Mouse (Mus musculus) lung, adult 2 months (tissue): ENCODE data around the gene Klhl25.

Experiments
- CTCF ChIP-seq: fragments of 200-500 bp; IDR thresholded peaks from 2 replicates; pipeline ENCODE4 v1.5.1; 2011; ENCODE audit warnings: mild to moderate bottlenecking, low read length, control low read depth; ENCODE audit not compliant: insufficient read depth
- POLR2A ChIP-seq: fragments of 200-500 bp; IDR thresholded peaks from 2 replicates; pipeline ENCODE4 v1.6.1; 2011; ENCODE audit warnings: low read depth, mild to moderate bottlenecking, control low read depth, low read length, borderline replicate concordance; ENCODE audit errors: extremely low read depth

- TF ChIP-seq POLR2A (no peak), CTCF (no peak)
Measured at GRCm38 (mm10) chr7:75873746-75874145, 25.6 kb downstream of the Klhl25 start.
